Mouse (Mus musculus): Measurements from ENCODE around the gene Olfr1382. TPM values are rescaled to one million over a fixed set of nuclear protein-coding genes. Genes with fewer than 3 reads are reported as not detected.
"Not testable (repeated sequence)": the region's sequence is repeated elsewhere in the genome, so short reads cannot be mapped to it uniquely, and the experiment has no call there.

Olfr1382 gene
- not detected for total RNA-seq (2022)

DNA sequence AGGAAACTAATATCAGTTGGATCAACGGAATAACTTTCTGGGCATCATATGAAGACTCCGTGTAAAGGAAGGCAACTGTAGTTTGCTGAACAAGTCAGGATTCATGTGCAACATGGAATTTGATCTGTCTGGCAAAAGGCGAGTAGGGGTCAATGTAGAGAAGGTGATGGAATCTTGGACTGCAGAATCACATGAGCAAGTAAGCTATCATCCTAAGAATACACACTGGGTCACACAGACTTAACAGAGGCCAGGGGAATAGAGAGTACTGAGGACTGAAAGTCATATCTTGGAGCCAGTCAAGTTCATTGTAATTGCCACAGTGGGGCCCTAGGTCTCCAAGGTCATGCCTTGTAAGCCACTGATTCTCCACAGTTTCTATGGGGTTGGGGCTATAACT is at the start of gene Olfr1382:
Gene Olfr1382, plus strand, starts transcription at position 301 of the 400 bp plus-strand sequence.
- no peak for DNase-seq

- no peak for DNase-seq
Measured at GRCm38 (mm10) chr11:49485973-49486372, 42.1 kb upstream of the Olfr1382 start.

DNA sequence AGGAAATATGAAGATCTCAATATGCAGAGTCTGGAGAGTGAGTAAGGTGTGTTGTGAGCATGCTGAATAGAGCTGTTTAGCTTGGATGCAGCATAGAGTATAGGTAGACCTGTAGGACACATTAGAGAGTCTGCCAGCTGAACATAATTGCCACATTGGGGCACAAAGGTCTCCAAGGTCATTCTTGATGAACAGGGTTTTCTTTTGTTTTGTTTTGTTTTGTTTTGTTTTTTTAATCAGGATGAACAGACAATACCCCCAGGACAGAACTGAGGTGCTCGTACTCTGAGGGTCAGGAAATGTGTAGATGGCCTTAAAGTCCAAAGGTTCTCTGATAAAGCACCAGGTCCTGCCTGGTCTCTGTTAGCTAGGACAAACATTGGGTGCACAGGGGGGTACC is 39.3 kb upstream of the Olfr1382 start, which contains the start of gene Olfr1385:
Gene Olfr1385, plus strand, starts transcription at position 301 of the 400 bp plus-strand sequence.
- DNase-seq, result not testable (repeated sequence)

DNA sequence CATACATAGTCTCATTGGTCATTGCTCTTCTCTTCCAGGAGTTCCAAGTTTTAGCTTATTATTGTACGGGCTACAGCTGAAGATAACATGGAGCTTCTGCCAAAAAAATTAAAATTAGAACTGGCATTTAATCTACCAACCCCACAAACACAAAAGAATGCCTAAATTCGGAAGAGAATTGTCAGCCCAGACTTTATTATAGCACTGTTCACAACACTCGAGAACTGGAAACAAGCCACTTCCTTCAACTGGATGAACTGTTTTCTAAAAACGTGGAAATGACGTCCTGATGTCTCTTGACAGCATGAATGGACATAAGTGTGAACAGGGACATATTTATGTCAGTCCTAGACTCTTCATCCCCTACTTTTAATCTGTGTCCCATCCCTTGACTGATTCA is 10.0 kb upstream of the Olfr1382 start:
- DNase-seq, result no peak

DNA sequence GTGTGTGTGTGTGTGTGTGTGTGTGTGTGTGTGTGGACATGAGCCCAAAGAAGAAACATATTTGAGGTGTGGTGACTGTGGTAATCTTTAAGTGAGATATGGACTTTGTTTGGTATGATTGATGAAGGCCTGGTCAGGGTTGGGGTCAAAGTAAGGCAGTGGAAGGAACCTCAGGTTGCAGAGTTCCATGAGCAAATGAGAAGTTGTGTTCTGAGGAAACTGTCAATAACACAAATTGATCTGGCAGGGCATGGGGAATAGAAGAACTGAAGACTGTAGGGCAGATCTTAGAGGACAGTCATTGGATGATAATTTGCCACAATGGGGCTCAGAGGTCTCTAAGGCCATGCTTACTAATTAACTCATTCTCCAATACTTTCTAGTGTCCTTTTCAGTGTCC is 8.7 kb upstream of the Olfr1382 start, which contains the start of gene Olfr1383:
Gene Olfr1383, plus strand, starts transcription at position 301 of the 400 bp plus-strand sequence.
- no peak for DNase-seq

DNA sequence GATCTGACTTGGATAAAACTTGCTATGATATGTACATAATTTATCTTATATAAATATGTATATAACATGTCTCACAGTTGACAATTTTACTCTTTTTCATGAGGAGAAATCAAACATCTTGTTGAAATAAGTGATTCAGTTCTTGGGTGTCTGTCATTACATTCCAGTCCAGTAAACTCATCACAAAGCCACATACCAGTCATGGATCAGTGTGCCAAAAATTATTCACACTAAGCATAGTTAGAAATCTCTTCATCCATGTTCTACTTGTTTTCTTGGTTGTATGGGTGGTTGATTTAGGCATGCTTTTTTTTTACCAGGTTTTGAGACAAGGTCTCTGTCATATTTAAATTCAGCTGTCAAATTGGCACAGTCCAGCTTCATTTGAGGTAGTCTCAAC is 4.7 kb downstream of the Olfr1382 start:
- no peak for DNase-seq

GRCm38 (mm10) chr11:49536631-49537030 is 8.6 kb downstream of the Olfr1382 start:
- not testable (repeated sequence) for DNase-seq

DNA sequence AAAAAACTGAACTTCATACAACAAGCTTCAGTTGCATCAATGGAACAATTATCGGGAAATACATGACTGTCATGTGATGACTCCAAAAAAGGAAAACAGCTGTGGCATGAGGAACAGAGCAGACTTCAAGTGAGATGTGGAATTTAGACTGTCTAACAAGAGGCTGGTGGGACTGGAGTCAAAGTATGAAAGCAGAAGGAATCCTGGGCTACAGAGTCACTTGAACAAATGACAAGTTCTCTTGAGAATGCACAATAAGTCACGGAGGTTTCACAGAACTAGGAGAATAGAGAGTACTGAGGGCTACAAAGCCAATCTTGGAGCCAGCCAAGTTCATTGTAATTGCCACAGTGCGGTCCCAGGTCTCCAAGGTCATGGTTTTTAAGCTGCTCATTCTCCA is 15.1 kb downstream of the Olfr1382 start, which contains the start of gene Olfr1381:
Gene Olfr1381, plus strand, starts transcription at position 301 of the 400 bp plus-strand sequence.
- DNase-seq, result not testable (repeated sequence)

DNA sequence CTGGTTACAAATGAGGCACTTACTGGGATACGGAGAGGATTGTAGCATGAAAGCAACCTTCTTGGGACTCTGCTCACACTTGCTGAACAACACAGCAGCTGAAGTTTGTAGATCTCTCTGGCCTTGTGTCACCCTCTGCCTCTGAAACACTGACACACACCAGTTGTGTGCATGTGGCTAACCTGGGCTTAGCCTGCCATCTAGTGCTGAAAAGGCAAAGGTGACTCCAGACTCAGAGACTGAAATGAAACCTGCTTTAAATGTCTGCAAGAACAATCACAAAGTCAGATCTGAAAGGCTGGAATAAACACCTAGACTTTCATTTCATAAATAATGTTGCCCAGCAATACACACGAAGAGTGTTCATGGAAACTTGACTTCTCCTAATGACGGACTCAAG is 26.0 kb downstream of the Olfr1382 start:
- DNase-seq, result not testable (repeated sequence)

DNA sequence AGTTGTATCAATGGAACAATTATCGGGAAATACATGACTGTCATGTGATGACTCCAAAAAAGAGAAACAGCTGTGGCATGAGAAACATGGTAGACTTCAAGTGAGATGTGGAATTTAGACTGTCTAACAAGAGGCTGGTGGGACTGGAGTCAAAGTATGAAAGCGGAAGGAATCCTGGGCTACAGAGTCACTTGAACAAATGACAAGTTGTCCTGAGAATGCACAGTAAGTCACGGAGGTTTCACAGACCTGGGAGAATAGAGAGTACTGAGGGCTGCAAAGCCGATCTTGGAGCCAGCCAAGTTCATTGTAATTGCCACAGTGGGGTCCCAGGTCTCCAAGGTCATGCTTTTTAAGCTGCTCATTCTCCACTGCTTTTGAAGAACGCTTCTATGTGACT is 28.5 kb downstream of the Olfr1382 start, which contains the start of gene Olfr1380:
Gene Olfr1380, plus strand, starts transcription at position 301 of the 400 bp plus-strand sequence.
- DNase-seq, result not testable (repeated sequence)

GRCm38 (mm10) chr11:49575054-49575453 is 47.0 kb downstream of the Olfr1382 start:
- DNase-seq, result not testable (repeated sequence)

GRCm38 (mm10) chr11:49580452-49580851 is 52.4 kb downstream of the Olfr1382 start:
- not testable (repeated sequence) for DNase-seq

Other genes with a start within 250 kb of the Olfr1382 start
- gene Olfr1393, start 249.9 kb upstream of the Olfr1382 start, total RNA-seq (2022), result not detected
- gene Olfr1392, start 243.0 kb upstream of the Olfr1382 start, total RNA-seq (2022), result not detected
- gene Olfr10, start 223.5 kb upstream of the Olfr1382 start, total RNA-seq (2022), result not detected
- not detected for gene Olfr1391, start 205.5 kb upstream of the Olfr1382 start, total RNA-seq (2022)
- gene Olfr1390, start 193.1 kb upstream of the Olfr1382 start, total RNA-seq (2022), result not detected
- not detected for gene Olfr1389, start 105.2 kb upstream of the Olfr1382 start, total RNA-seq (2022)
- under 1 TPM in 3 of 4 experiments, not detected in 1; 0.08 to 0.34 (median 0.17) TPM for gene Olfr1388, start 91.6 kb upstream of the Olfr1382 start, total RNA-seq (2022)
- gene Olfr1387, start 72.9 kb upstream of the Olfr1382 start, total RNA-seq (2022), result not detected
- not detected for gene Olfr1386, start 63.2 kb upstream of the Olfr1382 start, total RNA-seq (2022)
- under 1 TPM in 1 of 4 experiments, not detected in 3; 0.22 TPM for gene Olfr1385, start 39.2 kb upstream of the Olfr1382 start, total RNA-seq (2022)
- 1 to 10 TPM in 1 of 4 experiments, under 1 TPM in 1, not detected in 2; 0.32 to 1.2 TPM for gene Olfr1384, start 21.5 kb upstream of the Olfr1382 start, total RNA-seq (2022)
- 1 to 10 TPM in 3 of 4 experiments, under 1 TPM in 1; 0.81 to 2.8 (median 1.1) TPM for gene Olfr1383, start 8.6 kb upstream of the Olfr1382 start, total RNA-seq (2022)
- gene Olfr1381, start 15.2 kb downstream of the Olfr1382 start, total RNA-seq (2022), result not detected
- gene Olfr1380, start 28.6 kb downstream of the Olfr1382 start, total RNA-seq (2022), result not detected
- 10 to 100 TPM; 19.3 to 29.5 (median 23.4) TPM for gene Flt4, start 81.0 kb downstream of the Olfr1382 start, total RNA-seq (2022)
- gene Scgb3a1, start 135.4 kb downstream of the Olfr1382 start, total RNA-seq (2022), result not detected
- gene Cnot6, start 184.5 kb downstream of the Olfr1382 start, total RNA-seq (2022), result 10 to 100 TPM; 44.0 to 63.2 (median 51.9) TPM